Mouse (Mus musculus): Measurements from ENCODE around the gene Lrp3. TPM values are rescaled to one million over a fixed set of nuclear protein-coding genes. Genes with fewer than 3 reads are reported as not detected.
A peak's percentile ranks its signal among the peaks of the same experiment; 100 is the strongest.

Gene Lrp3
- polyA plus RNA-seq, 1 experiment from 2014 or later: 7.6 TPM

- H3K27me3 ChIP-seq (ENCODE audit: control insufficient read depth, insufficient read depth, low read length): no peaks in the 10 kb centered on the region
- WGBS: under 1% methylated on average over 45 of the region's 45 CpGs
- H3K4me1 ChIP-seq (ENCODE audit: control insufficient read depth, insufficient read depth, low read length): 0 out of 2 replicates have a peak, but pooled peaks cover 4% of the 10 kb centered on the region
- no peaks in the 10 kb centered on the region for H3K36me3 ChIP-seq (ENCODE audit: control insufficient read depth, insufficient read depth, low read length)
- peak overlapping the region; percentile 69 for H3K9ac ChIP-seq (ENCODE audit: low read depth, low read length)
- ATAC-seq (ENCODE audit: low FRiP score, low TSS enrichment): peak; percentile 95
- H3K9me3 ChIP-seq (ENCODE audit: control insufficient read depth, low read length): peaks cover 2% of the 10 kb centered on the region; the same call in 1 of the 2 replicates
- peak overlapping the region; percentile 54 for H3K4me2 ChIP-seq (replicated peaks; ENCODE audit: low read depth, low read length)
- H3K4me3 ChIP-seq (ENCODE audit: low read length): peak overlapping the region; percentile 59
- H3K27ac ChIP-seq (ENCODE audit: low read depth, low read length): peak overlapping the region; percentile 96
Observed at GRCm38 (mm10) chr7:35234361-35235245, 19.3 kb upstream of the Lrp3 start.

GRCm38 (mm10) chr7:35233861-35234260 is 18.6 kb upstream of the Lrp3 start:
- peak overlapping the region; percentile 59 for H3K4me3 ChIP-seq (ENCODE audit: low read length)
- ATAC-seq (ENCODE audit: low FRiP score, low TSS enrichment): no peak
- H3K36me3 ChIP-seq (ENCODE audit: control insufficient read depth, insufficient read depth, low read length): no peaks in the 10 kb centered on the region
- 44% methylated on average over 12 of the region's 12 CpGs for WGBS
- peaks cover 2% of the 10 kb centered on the region; the same call in 1 of the 2 replicates for H3K9me3 ChIP-seq (ENCODE audit: control insufficient read depth, low read length)
- H3K4me1 ChIP-seq (ENCODE audit: control insufficient read depth, insufficient read depth, low read length): 0 out of 2 replicates have a peak, but pooled peaks cover 4% of the 10 kb centered on the region
- peak overlapping the region; percentile 88 for H3K27ac ChIP-seq (ENCODE audit: low read depth, low read length)
- H3K27me3 ChIP-seq (ENCODE audit: control insufficient read depth, insufficient read depth, low read length): no peaks in the 10 kb centered on the region
- H3K4me2 ChIP-seq (replicated peaks; ENCODE audit: low read depth, low read length): peak overlapping the region; percentile 52
- H3K9ac ChIP-seq (ENCODE audit: low read depth, low read length): peak overlapping the region; percentile 69

GRCm38 (mm10) chr7:35232796-35233455 is 17.6 kb upstream of the Lrp3 start:
- ATAC-seq (ENCODE audit: low FRiP score, low TSS enrichment): no peak
- Histone ChIP-seq H3K4me3 (ENCODE audit: low read length) (no peak overlapping the region), H3K36me3 (ENCODE audit: control insufficient read depth, insufficient read depth, low read length) (no peaks in the 10 kb centered on the region), H3K4me2 (replicated peaks; ENCODE audit: low read depth, low read length) (no peak overlapping the region), H3K27me3 (ENCODE audit: control insufficient read depth, insufficient read depth, low read length) (no peaks in the 10 kb centered on the region), H3K9ac (ENCODE audit: low read depth, low read length) (no peak overlapping the region), H3K27ac (ENCODE audit: low read depth, low read length) (no peak overlapping the region), H3K4me1 (ENCODE audit: control insufficient read depth, insufficient read depth, low read length) (0 out of 2 replicates have a peak, but pooled peaks cover 4% of the 10 kb centered on the region), H3K9me3 (ENCODE audit: control insufficient read depth, low read length) (peaks cover 2% of the 10 kb centered on the region; the same call in 1 of the 2 replicates)
- WGBS: 32% methylated on average over 13 of the region's 13 CpGs

GRCm38 (mm10) chr7:35230333-35230732 is 15.0 kb upstream of the Lrp3 start:
- WGBS: 77% methylated on average over 3 of the region's 3 CpGs
- no peak overlapping the region for H3K4me2 ChIP-seq (replicated peaks; ENCODE audit: low read depth, low read length)

GRCm38 (mm10) chr7:35220694-35221365 is 5.5 kb upstream of the Lrp3 start:
- Histone ChIP-seq H3K4me3 (ENCODE audit: low read length) (no peak overlapping the region), H3K36me3 (ENCODE audit: control insufficient read depth, insufficient read depth, low read length) (no peaks in the 10 kb centered on the region), H3K9ac (ENCODE audit: low read depth, low read length) (no peak overlapping the region), H3K27ac (ENCODE audit: low read depth, low read length) (no peak overlapping the region), H3K27me3 (ENCODE audit: control insufficient read depth, insufficient read depth, low read length) (no peaks in the 10 kb centered on the region), H3K4me1 (ENCODE audit: control insufficient read depth, insufficient read depth, low read length) (no peaks in the 10 kb centered on the region), H3K9me3 (ENCODE audit: control insufficient read depth, low read length) (no peaks in the 10 kb centered on the region), H3K4me2 (replicated peaks; ENCODE audit: low read depth, low read length) (no peak overlapping the region)
- 78% methylated on average over 9 of the region's 9 CpGs for WGBS
- no peak for ATAC-seq (ENCODE audit: low FRiP score, low TSS enrichment)

More at GRCm38 (mm10) chr7:35230333-35230732, 15.0 kb upstream of the Lrp3 start:
- H3K4me1 ChIP-seq (ENCODE audit: control insufficient read depth, insufficient read depth, low read length): 0 out of 2 replicates have a peak, but pooled peaks cover under 1% of the 10 kb centered on the region
- no peak overlapping the region for H3K9ac ChIP-seq (ENCODE audit: low read depth, low read length)
- H3K27me3 ChIP-seq (ENCODE audit: control insufficient read depth, insufficient read depth, low read length): no peaks in the 10 kb centered on the region
- no peak overlapping the region for H3K4me3 ChIP-seq (ENCODE audit: low read length)
- ATAC-seq (ENCODE audit: low FRiP score, low TSS enrichment): no peak
- H3K27ac ChIP-seq (ENCODE audit: low read depth, low read length): no peak overlapping the region
- no peaks in the 10 kb centered on the region for H3K36me3 ChIP-seq (ENCODE audit: control insufficient read depth, insufficient read depth, low read length)
- H3K9me3 ChIP-seq (ENCODE audit: control insufficient read depth, low read length): peaks cover 2% of the 10 kb centered on the region; the same call in 1 of the 2 replicates

GRCm38 (mm10) chr7:35215731-35216130 is 433 bp upstream of the Lrp3 start:
- Histone ChIP-seq H3K9me3 (ENCODE audit: control insufficient read depth, low read length) (no peaks in the 10 kb centered on the region), H3K4me2 (replicated peaks; ENCODE audit: low read depth, low read length) (peak overlapping the region; percentile 92), H3K4me3 (ENCODE audit: low read length) (peak overlapping the region; percentile 65), H3K4me1 (ENCODE audit: control insufficient read depth, insufficient read depth, low read length) (peaks cover 13% of the 10 kb centered on the region; the same call in 1 of the 2 replicates), H3K9ac (ENCODE audit: low read depth, low read length) (no peak overlapping the region), H3K27me3 (ENCODE audit: control insufficient read depth, insufficient read depth, low read length) (no peaks in the 10 kb centered on the region; the same call in 1 of the 2 replicates), H3K27ac (ENCODE audit: low read depth, low read length) (no peak overlapping the region), H3K36me3 (ENCODE audit: control insufficient read depth, insufficient read depth, low read length) (peaks cover 8% of the 10 kb centered on the region)
- 45% methylated on average over 5 of the region's 5 CpGs for WGBS
- no peak for ATAC-seq (ENCODE audit: low FRiP score, low TSS enrichment)

GRCm38 (mm10) chr7:35214442-35215222 is 666 bp downstream of the Lrp3 start:
- H3K27ac ChIP-seq (ENCODE audit: low read depth, low read length): no peak overlapping the region; the same call in 1 of the 2 replicates
- ATAC-seq (ENCODE audit: low FRiP score, low TSS enrichment): peak; percentile 68
- H3K36me3 ChIP-seq (ENCODE audit: control insufficient read depth, insufficient read depth, low read length): peaks cover 9% of the 10 kb centered on the region
- peaks cover 13% of the 10 kb centered on the region; the same call in 1 of the 2 replicates for H3K4me1 ChIP-seq (ENCODE audit: control insufficient read depth, insufficient read depth, low read length)
- no peaks in the 10 kb centered on the region; the same call in 1 of the 2 replicates for H3K27me3 ChIP-seq (ENCODE audit: control insufficient read depth, insufficient read depth, low read length)
- no peaks in the 10 kb centered on the region for H3K9me3 ChIP-seq (ENCODE audit: control insufficient read depth, low read length)
- whole genome bisulfite sequencing: under 1% methylated on average over 67 of the region's 79 CpGs
- H3K4me3 ChIP-seq (ENCODE audit: low read length): peak overlapping the region; percentile 65
- H3K9ac ChIP-seq (ENCODE audit: low read depth, low read length): peak overlapping the region; percentile 87
- H3K4me2 ChIP-seq (replicated peaks; ENCODE audit: low read depth, low read length): peak overlapping the region; percentile 92

GRCm38 (mm10) chr7:35211791-35212190 is 3.5 kb downstream of the Lrp3 start:
- no peaks in the 10 kb centered on the region; the same call in 1 of the 2 replicates for H3K27me3 ChIP-seq (ENCODE audit: control insufficient read depth, insufficient read depth, low read length)
- no peak for ATAC-seq (ENCODE audit: low FRiP score, low TSS enrichment)
- H3K9me3 ChIP-seq (ENCODE audit: control insufficient read depth, low read length): no peaks in the 10 kb centered on the region
- H3K9ac ChIP-seq (ENCODE audit: low read depth, low read length): no peak overlapping the region
- H3K36me3 ChIP-seq (ENCODE audit: control insufficient read depth, insufficient read depth, low read length): peaks cover 9% of the 10 kb centered on the region
- peaks cover 13% of the 10 kb centered on the region; the same call in 1 of the 2 replicates for H3K4me1 ChIP-seq (ENCODE audit: control insufficient read depth, insufficient read depth, low read length)
- no peak overlapping the region for H3K4me2 ChIP-seq (replicated peaks; ENCODE audit: low read depth, low read length)
- WGBS: 93% methylated on average over 4 of the region's 4 CpGs
- no peak overlapping the region for H3K27ac ChIP-seq (ENCODE audit: low read depth, low read length)
- H3K4me3 ChIP-seq (ENCODE audit: low read length): no peak overlapping the region

Measured in kidney, embryonic 14.5 days (tissue).